Mouse (Mus musculus): ENCODE measurements around the gene Olfr1248. TPM values are rescaled to one million over a fixed set of nuclear protein-coding genes. Genes with fewer than 3 reads are reported as not detected.
"Not testable (repeated sequence)": the region's sequence is repeated elsewhere in the genome, so short reads cannot be mapped to it uniquely, and the experiment has no call there.

Olfr1248 gene
- total RNA-seq (2014; rRNA removed) (not detected in 2 replicates), polyA plus RNA-seq (2012; rRNA removed) (not detected in 2 replicates)

GRCm38 (mm10) chr2:89618145-89618544 lies at the start of gene Olfr1248:
Gene Olfr1248 (minus strand): TSS chr2:89618245.
- H3K4me3 ChIP-seq (ENCODE audit: insufficient read depth, low read depth, low read length); H3K79me2 ChIP-seq (ENCODE audit: control insufficient read depth, insufficient read depth, low read length); H3K9ac ChIP-seq (ENCODE audit: low read depth, low read length); H3K4me1 ChIP-seq (ENCODE audit: control insufficient read depth, insufficient read depth, low read length); H3K27me3 ChIP-seq (ENCODE audit: control insufficient read depth, insufficient read depth, low read length); H3K27ac ChIP-seq (replicated peaks; ENCODE audit: insufficient read depth, low read depth, low read length); DNase-seq (ENCODE audit: extremely low read depth, low read depth, low spot score); H3K36me3 ChIP-seq (ENCODE audit: control insufficient read depth, insufficient read depth, low read length): not testable (repeated sequence)
- WGBS: 78% methylated on average over 1 of the region's 1 CpGs

GRCm38 (mm10) chr2:89661367-89661766 lies 43.3 kb upstream of the Olfr1248 start, which contains the start of gene Olfr1250:
Gene Olfr1250 (minus strand): TSS chr2:89661467.
- Histone ChIP-seq H3K9ac (ENCODE audit: low read depth, low read length) (no peak within 1 kb of the TSS), H3K4me1 (ENCODE audit: control insufficient read depth, insufficient read depth, low read length) (no peaks in the 10 kb centered on the region), H3K27ac (replicated peaks; ENCODE audit: insufficient read depth, low read depth, low read length) (no peak within 1 kb of the TSS), H3K79me2 (ENCODE audit: control insufficient read depth, insufficient read depth, low read length) (no peaks in the 10 kb centered on the region), H3K27me3 (ENCODE audit: control insufficient read depth, insufficient read depth, low read length) (no peaks in the 10 kb centered on the region), H3K4me3 (ENCODE audit: insufficient read depth, low read depth, low read length) (no peak within 1 kb of the TSS), H3K36me3 (ENCODE audit: control insufficient read depth, insufficient read depth, low read length) (no peaks in the 10 kb centered on the region)
- TF ChIP-seq POLR2A (IDR thresholded peaks at IDR 0.05; ENCODE audit: extremely low read depth, insufficient read depth, low read length) (no peak), CTCF (IDR thresholded peaks at IDR 0.05; ENCODE audit: low read depth, low read length) (no peak)
- DNase-seq (ENCODE audit: extremely low read depth, low read depth, low spot score): no peak

- WGBS: 89% methylated on average over 2 of the region's 2 CpGs
- no peaks in the 10 kb centered on the region for H3K27me3 ChIP-seq (ENCODE audit: control insufficient read depth, insufficient read depth, low read length)
- no peaks in the 10 kb centered on the region for H3K79me2 ChIP-seq (ENCODE audit: control insufficient read depth, insufficient read depth, low read length)
- H3K36me3 ChIP-seq (ENCODE audit: control insufficient read depth, insufficient read depth, low read length): no peaks in the 10 kb centered on the region
- no peak within 1 kb of the TSS for H3K9ac ChIP-seq (ENCODE audit: low read depth, low read length)
- no peak for DNase-seq (ENCODE audit: extremely low read depth, low read depth, low spot score)
- no peak within 1 kb of the TSS for H3K27ac ChIP-seq (replicated peaks; ENCODE audit: insufficient read depth, low read depth, low read length)
- TF ChIP-seq POLR2A (IDR thresholded peaks at IDR 0.05; ENCODE audit: extremely low read depth, insufficient read depth, low read length) (no peak), CTCF (IDR thresholded peaks at IDR 0.05; ENCODE audit: low read depth, low read length) (no peak)
- no peaks in the 10 kb centered on the region for H3K4me1 ChIP-seq (ENCODE audit: control insufficient read depth, insufficient read depth, low read length)
- no peak within 1 kb of the TSS for H3K4me3 ChIP-seq (ENCODE audit: insufficient read depth, low read depth, low read length)
Observed at GRCm38 (mm10) chr2:89634883-89635282, 16.8 kb upstream of the Olfr1248 start, which contains the start of gene Olfr1249. Gene Olfr1249 (minus strand): TSS chr2:89634983.

- H3K4me3 ChIP-seq (ENCODE audit: insufficient read depth, low read depth, low read length): no peak within 1 kb of the TSS
- DNase-seq (ENCODE audit: extremely low read depth, low read depth, low spot score): no peak
- TF ChIP-seq CTCF (IDR thresholded peaks at IDR 0.05; ENCODE audit: low read depth, low read length) (no peak), POLR2A (IDR thresholded peaks at IDR 0.05; ENCODE audit: extremely low read depth, insufficient read depth, low read length) (no peak)
- H3K27ac ChIP-seq (replicated peaks; ENCODE audit: insufficient read depth, low read depth, low read length): no peak within 1 kb of the TSS
- no peaks in the 10 kb centered on the region for H3K79me2 ChIP-seq (ENCODE audit: control insufficient read depth, insufficient read depth, low read length)
- no peaks in the 10 kb centered on the region for H3K36me3 ChIP-seq (ENCODE audit: control insufficient read depth, insufficient read depth, low read length)
- no peaks in the 10 kb centered on the region for H3K4me1 ChIP-seq (ENCODE audit: control insufficient read depth, insufficient read depth, low read length)
- no peaks in the 10 kb centered on the region for H3K27me3 ChIP-seq (ENCODE audit: control insufficient read depth, insufficient read depth, low read length)
- H3K9ac ChIP-seq (ENCODE audit: low read depth, low read length): no peak within 1 kb of the TSS
- 83% methylated on average over 2 of the region's 2 CpGs for WGBS
Observed at GRCm38 (mm10) chr2:89614030-89614429, 4.0 kb downstream of the Olfr1248 start, which contains the start of gene Olfr1247. Gene Olfr1247 (minus strand): TSS chr2:89614130.

DNA sequence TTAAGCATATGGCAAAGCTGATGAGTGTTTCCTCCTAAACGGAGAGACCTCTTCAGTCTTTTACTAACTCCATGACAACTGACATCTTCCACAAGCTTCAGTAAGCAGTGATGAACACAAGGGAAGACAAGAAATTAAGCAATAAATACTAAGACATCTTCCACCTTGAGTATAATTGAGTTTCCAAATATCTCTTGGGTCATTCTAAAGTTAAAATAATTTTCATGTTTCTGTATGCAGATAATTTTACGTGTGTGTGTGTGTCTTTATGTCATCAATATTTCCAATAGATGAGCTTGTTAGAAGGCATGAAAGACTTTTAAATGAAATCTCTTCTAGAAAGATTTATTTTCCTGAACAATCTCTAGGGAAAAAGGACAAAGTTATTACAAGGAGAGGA lies 25.0 kb downstream of the Olfr1248 start, which contains the start of gene Olfr1246:
Gene Olfr1246 (minus strand): TSS at position 101 of the 400 bp plus-strand sequence.
- WGBS: 67% methylated on average over 2 of the region's 2 CpGs
- H3K27me3 ChIP-seq (ENCODE audit: control insufficient read depth, insufficient read depth, low read length): no peaks in the 10 kb centered on the region
- TF ChIP-seq POLR2A (IDR thresholded peaks at IDR 0.05; ENCODE audit: extremely low read depth, insufficient read depth, low read length) (no peak), CTCF (IDR thresholded peaks at IDR 0.05; ENCODE audit: low read depth, low read length) (no peak)
- H3K9ac ChIP-seq (ENCODE audit: low read depth, low read length): no peak within 1 kb of the TSS
- no peaks in the 10 kb centered on the region for H3K36me3 ChIP-seq (ENCODE audit: control insufficient read depth, insufficient read depth, low read length)
- no peak within 1 kb of the TSS for H3K27ac ChIP-seq (replicated peaks; ENCODE audit: insufficient read depth, low read depth, low read length)
- H3K4me1 ChIP-seq (ENCODE audit: control insufficient read depth, insufficient read depth, low read length): no peaks in the 10 kb centered on the region
- H3K4me3 ChIP-seq (ENCODE audit: insufficient read depth, low read depth, low read length): no peak within 1 kb of the TSS
- H3K79me2 ChIP-seq (ENCODE audit: control insufficient read depth, insufficient read depth, low read length): no peaks in the 10 kb centered on the region
- DNase-seq (ENCODE audit: extremely low read depth, low read depth, low spot score): no peak

- Histone ChIP-seq H3K27ac (replicated peaks; ENCODE audit: insufficient read depth, low read depth, low read length) (no peak within 1 kb of the TSS), H3K36me3 (ENCODE audit: control insufficient read depth, insufficient read depth, low read length) (no peaks in the 10 kb centered on the region), H3K4me1 (ENCODE audit: control insufficient read depth, insufficient read depth, low read length) (no peaks in the 10 kb centered on the region), H3K27me3 (ENCODE audit: control insufficient read depth, insufficient read depth, low read length) (no peaks in the 10 kb centered on the region), H3K9ac (ENCODE audit: low read depth, low read length) (no peak within 1 kb of the TSS), H3K4me3 (ENCODE audit: insufficient read depth, low read depth, low read length) (no peak within 1 kb of the TSS), H3K79me2 (ENCODE audit: control insufficient read depth, insufficient read depth, low read length) (no peaks in the 10 kb centered on the region)
- WGBS: 87% methylated on average over 1 of the region's 1 CpGs
- TF ChIP-seq POLR2A (IDR thresholded peaks at IDR 0.05; ENCODE audit: extremely low read depth, insufficient read depth, low read length): no peak
- no peak for TF ChIP-seq CTCF (IDR thresholded peaks at IDR 0.05; ENCODE audit: low read depth, low read length)
- no peak for DNase-seq (ENCODE audit: extremely low read depth, low read depth, low spot score)
Observed at GRCm38 (mm10) chr2:89578347-89578746, 39.7 kb downstream of the Olfr1248 start, which contains the start of gene Olfr1245. Gene Olfr1245 (minus strand): TSS chr2:89578447.

Other genes with a start within 250 kb of the Olfr1248 start
- not detected in 2 replicates for gene Olfr1238, start 208.6 kb downstream of the Olfr1248 start, total RNA-seq (2014; rRNA removed)
- gene Olfr1238, start 208.6 kb downstream of the Olfr1248 start, polyA plus RNA-seq (2012; rRNA removed): not detected in 2 replicates
- gene Olfr1239, start 197.8 kb downstream of the Olfr1248 start, total RNA-seq (2014; rRNA removed): not detected in 2 replicates
- gene Olfr1239, start 197.8 kb downstream of the Olfr1248 start, polyA plus RNA-seq (2012; rRNA removed): not detected in 2 replicates
- not detected in 2 replicates for gene Olfr1240, start 175.2 kb downstream of the Olfr1248 start, total RNA-seq (2014; rRNA removed)
- gene Olfr1240, start 175.2 kb downstream of the Olfr1248 start, polyA plus RNA-seq (2012; rRNA removed): not detected in 2 replicates
- not detected in 2 replicates for gene Olfr1241, start 131.1 kb downstream of the Olfr1248 start, total RNA-seq (2014; rRNA removed)
- not detected in 2 replicates for gene Olfr1241, start 131.1 kb downstream of the Olfr1248 start, polyA plus RNA-seq (2012; rRNA removed)
- not detected in 2 replicates for gene Olfr1242, start 119.9 kb downstream of the Olfr1248 start, total RNA-seq (2014; rRNA removed)
- not detected in 2 replicates for gene Olfr1242, start 119.9 kb downstream of the Olfr1248 start, polyA plus RNA-seq (2012; rRNA removed)
- gene Olfr1243, start 86.8 kb downstream of the Olfr1248 start, total RNA-seq (2014; rRNA removed): not detected in 2 replicates
- gene Olfr1243, start 86.8 kb downstream of the Olfr1248 start, polyA plus RNA-seq (2012; rRNA removed): not detected in 2 replicates
- gene Olfr1245, start 39.8 kb downstream of the Olfr1248 start, total RNA-seq (2014; rRNA removed): not detected in 2 replicates
- not detected in 2 replicates for gene Olfr1245, start 39.8 kb downstream of the Olfr1248 start, polyA plus RNA-seq (2012; rRNA removed)
- gene Olfr1246, start 25.1 kb downstream of the Olfr1248 start, total RNA-seq (2014; rRNA removed): not detected in 2 replicates
- gene Olfr1246, start 25.1 kb downstream of the Olfr1248 start, polyA plus RNA-seq (2012; rRNA removed): not detected in 2 replicates
- gene Olfr1247, start 4.1 kb downstream of the Olfr1248 start, total RNA-seq (2014; rRNA removed): not detected in 2 replicates
- gene Olfr1247, start 4.1 kb downstream of the Olfr1248 start, polyA plus RNA-seq (2012; rRNA removed): not detected in 2 replicates
- not detected in 2 replicates for gene Olfr1249, start 16.7 kb upstream of the Olfr1248 start, total RNA-seq (2014; rRNA removed)
- not detected in 2 replicates for gene Olfr1249, start 16.7 kb upstream of the Olfr1248 start, polyA plus RNA-seq (2012; rRNA removed)
- gene Olfr1250, start 43.2 kb upstream of the Olfr1248 start, total RNA-seq (2014; rRNA removed): not detected in 2 replicates
- gene Olfr1250, start 43.2 kb upstream of the Olfr1248 start, polyA plus RNA-seq (2012; rRNA removed): not detected in 2 replicates
- gene Olfr1251, start 53.7 kb upstream of the Olfr1248 start, total RNA-seq (2014; rRNA removed): not detected in 2 replicates
- gene Olfr1251, start 53.7 kb upstream of the Olfr1248 start, polyA plus RNA-seq (2012; rRNA removed): not detected in 2 replicates
- gene Olfr1252, start 106.8 kb upstream of the Olfr1248 start, total RNA-seq (2014; rRNA removed): not detected in 2 replicates
- not detected in 2 replicates for gene Olfr1252, start 106.8 kb upstream of the Olfr1248 start, polyA plus RNA-seq (2012; rRNA removed)
- gene Olfr1253, start 138.8 kb upstream of the Olfr1248 start, total RNA-seq (2014; rRNA removed): not detected in 2 replicates
- not detected in 2 replicates for gene Olfr1253, start 138.8 kb upstream of the Olfr1248 start, polyA plus RNA-seq (2012; rRNA removed)
- gene Olfr1254, start 175.4 kb upstream of the Olfr1248 start, total RNA-seq (2014; rRNA removed): not detected in 2 replicates
- gene Olfr1254, start 175.4 kb upstream of the Olfr1248 start, polyA plus RNA-seq (2012; rRNA removed): not detected in 2 replicates
- not detected in 2 replicates for gene Olfr1255, start 193.8 kb upstream of the Olfr1248 start, total RNA-seq (2014; rRNA removed)
- gene Olfr1255, start 193.8 kb upstream of the Olfr1248 start, polyA plus RNA-seq (2012; rRNA removed): not detected in 2 replicates
- not detected in 2 replicates for gene Olfr1256, start 223.3 kb upstream of the Olfr1248 start, total RNA-seq (2014; rRNA removed)
- not detected in 2 replicates for gene Olfr1256, start 223.3 kb upstream of the Olfr1248 start, polyA plus RNA-seq (2012; rRNA removed)
- not detected in 2 replicates for gene Olfr48, start 230.0 kb upstream of the Olfr1248 start, total RNA-seq (2014; rRNA removed)
- gene Olfr48, start 230.0 kb upstream of the Olfr1248 start, polyA plus RNA-seq (2012; rRNA removed): not detected in 2 replicates

Measured in liver, adult 2 months (tissue).